Mouse (Mus musculus) embryo, embryonic 11.5 days (tissue): ENCODE data around the gene Gm3839.
A peak's percentile ranks its signal among the peaks of the same experiment; 100 is the strongest.
"Not testable (repeated sequence)": the region's sequence is repeated elsewhere in the genome, so short reads cannot be mapped to it uniquely, and the experiment has no call there.

Experiments used
- DNase-seq: peaks from one replicate; pipeline ENCODE4 v3.0.0-alpha.2; 2012; ENCODE audit warnings: low read depth, low spot score

The Gm3839 gene

GRCm38 (mm10) chr14:11356626-11357025 lies at the start of gene Gm3839:
TSS of gene Gm3839 (minus strand) at chr14:11356726.
- not testable (repeated sequence) for DNase-seq

GRCm38 (mm10) chr14:11405661-11406060 lies 49.1 kb upstream of the Gm3839 start:
- DNase-seq: no peak

GRCm38 (mm10) chr14:11377846-11378245 lies 21.3 kb upstream of the Gm3839 start:
- DNase-seq: no peak

GRCm38 (mm10) chr14:11375225-11375624 lies 18.7 kb upstream of the Gm3839 start:
- no peak for DNase-seq

GRCm38 (mm10) chr14:11346086-11346485 lies 10.4 kb downstream of the Gm3839 start:
- no peak for DNase-seq

- DNase-seq: peak; percentile 2
Observed at GRCm38 (mm10) chr14:11329993-11330392, 26.5 kb downstream of the Gm3839 start.

- DNase-seq: peak; percentile 1
Observed at GRCm38 (mm10) chr14:11307079-11307478, 49.4 kb downstream of the Gm3839 start.

GRCm38 (mm10) chr14:11287956-11288355 lies 68.6 kb downstream of the Gm3839 start:
- DNase-seq: not testable (repeated sequence)

GRCm38 (mm10) chr14:11257161-11257705 lies 99.3 kb downstream of the Gm3839 start:
- DNase-seq: no peak

- no peak for DNase-seq
Observed at GRCm38 (mm10) chr14:11248053-11248452, 108.5 kb downstream of the Gm3839 start.

- no peak for DNase-seq
Observed at GRCm38 (mm10) chr14:11244546-11244945, 112.0 kb downstream of the Gm3839 start.

- DNase-seq: no peak
Observed at GRCm38 (mm10) chr14:11232086-11232485, 124.4 kb downstream of the Gm3839 start.
